Mouse (Mus musculus) spleen, adult 2 months (tissue): ENCODE results near the gene Camk1g.

Experiments
- CTCF ChIP-seq: fragments of 200-500 bp; IDR thresholded peaks from 2 replicates; pipeline ENCODE4 v1.5.1; 2011; ENCODE audit warnings: mild to moderate bottlenecking, inconsistent platforms; ENCODE audit not compliant: insufficient read depth, insufficient read length, insufficient replicate concordance; ENCODE audit errors: extremely low read depth
- POLR2A ChIP-seq: fragments of 200-500 bp; IDR thresholded peaks from 2 replicates; pipeline ENCODE4 v1.6.1; 2011; ENCODE audit warnings: low read depth, low read length, inconsistent platforms

DNA sequence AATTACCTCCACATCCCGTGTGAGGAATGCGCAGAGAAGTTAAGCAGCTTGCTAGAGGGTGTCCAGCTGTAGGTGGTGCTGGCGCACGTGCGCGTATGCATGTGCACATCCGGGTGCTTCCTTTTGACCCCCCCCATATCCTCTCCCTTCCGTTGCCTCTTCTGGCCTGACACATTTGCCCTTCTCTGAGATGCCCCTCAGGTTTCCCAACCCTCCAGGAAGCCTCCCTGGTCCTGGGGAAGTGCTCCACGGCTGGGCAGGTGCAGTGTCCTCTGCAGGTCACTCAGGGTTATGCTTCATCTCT, 33.1 kb downstream of the Camk1g start:
- TF ChIP-seq POLR2A (no peak), CTCF (no peak)
